Mouse (Mus musculus) liver, embryonic 12.5 days (tissue): ENCODE measurements at regions not wholly inside any gene's neighbourhood (a gene's known extent, or its start where the extent isn't known, plus 50 kb on each side); places are given as distances from the start of the nearest gene placed in this dataset.

Experiments
- ATAC-seq: fragments of 200-750 bp; cut with Nextera tagmentation; 2 replicates; pipeline ENCODE4 v1.8.0; 2017; ENCODE audit warnings: moderate number of reproducible peaks, mild to moderate bottlenecking, moderate library complexity
- H3K27ac ChIP-seq: fragments of 300-500 bp; sonication (generic); 2 replicates; pipeline ENCODE4 v1.5.1; 2016; ENCODE audit warnings: mild to moderate bottlenecking
- H3K27me3 ChIP-seq: fragments of 300-500 bp; sonication (generic); replicated peaks from 2 replicates; pipeline ENCODE4 v1.6.1; 2016; ENCODE audit warnings: mild to moderate bottlenecking, moderate library complexity
- H3K36me3 ChIP-seq: fragments of 300-500 bp; sonication (generic); 2 replicates; pipeline ENCODE4 v1.6.1; 2016; ENCODE audit warnings: mild to moderate bottlenecking, moderate library complexity
- H3K4me1 ChIP-seq: fragments of 300-500 bp; sonication (generic); 2 replicates; pipeline ENCODE4 v1.6.1; 2016
- H3K4me2 ChIP-seq: fragments of 300-500 bp; sonication (generic); 2 replicates; pipeline ENCODE4 v1.6.1; 2016; ENCODE audit warnings: mild to moderate bottlenecking, moderate library complexity
- H3K4me3 ChIP-seq: fragments of 300-500 bp; sonication (generic); 2 replicates; pipeline ENCODE4 v1.5.1; 2016; ENCODE audit warnings: mild to moderate bottlenecking, moderate library complexity
- H3K9ac ChIP-seq: fragments of 300-500 bp; sonication (generic); 2 replicates; pipeline ENCODE4 v1.6.1; 2016; ENCODE audit warnings: mild to moderate bottlenecking, moderate library complexity
- H3K9me3 ChIP-seq: fragments of 300-500 bp; sonication (generic); replicated peaks from 2 replicates; pipeline ENCODE4 v1.6.1; 2016; ENCODE audit warnings: mild to moderate bottlenecking, moderate library complexity
- WGBS: fragments of 180-500 bp; shearing (Covaris S2); methylation state at CpG from one replicate; pipeline ENCODE4 v1.1.7; 2016; ENCODE audit not compliant: insufficient replicate concordance; 5-methylcytosine and 5-hydroxymethylcytosine counted together

DNA sequence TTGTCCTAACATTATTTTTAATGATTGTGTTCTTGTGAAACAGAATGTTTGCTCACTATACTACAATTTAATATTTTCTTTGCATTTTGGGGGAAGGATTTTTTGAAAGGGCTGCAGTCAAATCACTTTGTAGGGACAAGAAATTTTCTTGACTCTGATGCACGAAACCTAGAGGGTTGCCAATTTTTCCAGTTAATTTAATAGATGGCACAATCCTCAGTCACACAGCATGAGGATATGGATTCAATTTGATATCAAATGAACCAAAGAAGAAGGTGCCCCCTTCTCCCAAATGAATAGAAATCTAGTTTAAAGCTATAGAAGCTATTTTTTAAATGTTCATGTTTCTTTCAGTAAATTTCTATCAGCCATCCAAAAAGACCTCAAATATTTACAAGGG is 544.3 kb upstream of the Rag2 start:
- Histone ChIP-seq H3K4me2 (no peak overlapping the region), H3K27me3 (no peaks in the 10 kb centered on the region), H3K36me3 (no peaks in the 10 kb centered on the region), H3K4me3 (no peak overlapping the region), H3K27ac (no peak overlapping the region), H3K9me3 (no peaks in the 10 kb centered on the region), H3K4me1 (no peaks in the 10 kb centered on the region), H3K9ac (no peak overlapping the region)
- ATAC-seq: no peak
- WGBS: 49% methylated on average over 1 of the region's 1 CpGs

DNA sequence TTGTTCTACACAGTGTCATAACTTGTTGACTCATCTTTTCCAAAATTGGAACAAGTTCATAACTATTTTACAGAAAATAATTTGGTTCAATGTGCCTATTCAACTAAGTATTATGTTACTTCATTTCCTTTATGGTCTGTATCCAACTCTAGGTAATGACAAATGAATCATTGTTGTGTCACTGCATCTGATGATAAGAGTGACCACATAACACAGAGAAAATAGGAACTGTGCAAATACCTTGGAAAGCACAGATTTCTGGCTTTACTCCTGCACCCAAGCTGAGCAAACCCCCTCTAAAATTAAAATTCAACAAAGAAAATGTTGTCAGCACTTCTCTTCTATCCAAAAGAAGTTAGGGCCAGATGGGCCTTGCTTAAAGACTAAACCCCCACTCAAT is 540.7 kb upstream of the Rag2 start:
- Histone ChIP-seq H3K36me3 (no peaks in the 10 kb centered on the region), H3K9me3 (no peaks in the 10 kb centered on the region), H3K9ac (no peak overlapping the region), H3K4me2 (no peak overlapping the region), H3K4me3 (no peak overlapping the region), H3K4me1 (no peaks in the 10 kb centered on the region), H3K27me3 (no peaks in the 10 kb centered on the region), H3K27ac (no peak overlapping the region)
- no peak for ATAC-seq

DNA sequence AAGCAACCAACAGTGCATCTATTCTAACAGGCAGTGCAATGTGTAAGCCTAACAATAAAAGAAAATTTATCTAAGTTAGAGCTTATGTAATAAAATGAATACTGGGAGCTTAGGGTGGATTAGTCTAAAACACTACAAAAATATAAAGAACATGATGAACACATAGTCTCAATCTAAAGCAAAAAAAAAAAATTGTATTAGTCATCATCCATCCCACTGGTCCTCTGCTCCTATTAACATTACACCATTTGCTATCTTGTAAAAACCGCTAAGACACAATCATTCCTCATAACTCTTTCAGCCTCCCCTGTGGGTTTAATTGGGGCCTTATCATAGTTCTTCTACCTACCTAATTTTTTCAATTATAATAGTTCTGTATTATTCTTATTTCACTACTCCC is 539.9 kb upstream of the Rag2 start:
- no peaks in the 10 kb centered on the region for H3K36me3 ChIP-seq
- H3K4me3 ChIP-seq: no peak overlapping the region
- H3K9me3 ChIP-seq: no peaks in the 10 kb centered on the region
- H3K27ac ChIP-seq: no peak overlapping the region
- H3K4me2 ChIP-seq: no peak overlapping the region
- H3K27me3 ChIP-seq: no peaks in the 10 kb centered on the region
- no peak for ATAC-seq
- no peaks in the 10 kb centered on the region for H3K4me1 ChIP-seq
- 60% methylated on average over 1 of the region's 1 CpGs for WGBS
- no peak overlapping the region for H3K9ac ChIP-seq

DNA sequence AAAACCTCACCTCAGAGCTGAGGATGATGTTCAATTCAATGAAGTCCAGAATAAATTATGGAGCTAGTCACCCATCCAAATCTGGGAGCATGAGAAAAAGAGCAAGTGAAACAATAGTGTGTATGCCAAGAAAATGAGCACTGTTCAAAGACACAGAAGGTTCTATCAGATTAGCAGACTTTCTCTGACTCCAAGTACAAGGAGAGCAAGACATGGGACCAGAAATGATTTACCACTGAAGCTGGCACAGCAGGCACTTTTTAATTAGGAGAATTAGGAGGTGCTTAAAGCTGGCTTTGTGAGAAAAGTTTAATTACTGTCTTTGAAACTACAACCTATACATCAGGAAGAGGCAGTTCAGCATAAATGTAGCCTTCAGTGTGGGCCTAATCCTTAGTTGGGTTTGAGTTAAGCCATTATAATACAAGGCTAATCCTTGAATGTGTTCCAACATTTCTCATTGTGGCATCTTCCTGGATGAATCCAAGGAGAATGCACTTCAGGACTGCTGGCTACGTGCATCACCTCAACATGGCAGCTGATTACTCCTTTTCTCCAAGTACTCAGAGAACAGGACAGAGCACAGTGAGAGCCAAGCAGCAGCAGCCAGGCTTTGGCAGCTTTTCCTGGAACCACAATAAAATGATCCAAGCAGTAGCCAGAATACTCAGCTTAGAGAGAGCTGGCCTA is 517.2 kb upstream of the Rag2 start:
- WGBS: 75% methylated on average over 1 of the region's 1 CpGs
- no peaks in the 10 kb centered on the region for H3K4me1 ChIP-seq
- no peak overlapping the region for H3K27ac ChIP-seq
- H3K4me3 ChIP-seq: no peak overlapping the region
- ATAC-seq: no peak
- H3K36me3 ChIP-seq: no peaks in the 10 kb centered on the region
- H3K27me3 ChIP-seq: no peaks in the 10 kb centered on the region
- no peaks in the 10 kb centered on the region for H3K9me3 ChIP-seq
- H3K4me2 ChIP-seq: no peak overlapping the region
- H3K9ac ChIP-seq: no peak overlapping the region

DNA sequence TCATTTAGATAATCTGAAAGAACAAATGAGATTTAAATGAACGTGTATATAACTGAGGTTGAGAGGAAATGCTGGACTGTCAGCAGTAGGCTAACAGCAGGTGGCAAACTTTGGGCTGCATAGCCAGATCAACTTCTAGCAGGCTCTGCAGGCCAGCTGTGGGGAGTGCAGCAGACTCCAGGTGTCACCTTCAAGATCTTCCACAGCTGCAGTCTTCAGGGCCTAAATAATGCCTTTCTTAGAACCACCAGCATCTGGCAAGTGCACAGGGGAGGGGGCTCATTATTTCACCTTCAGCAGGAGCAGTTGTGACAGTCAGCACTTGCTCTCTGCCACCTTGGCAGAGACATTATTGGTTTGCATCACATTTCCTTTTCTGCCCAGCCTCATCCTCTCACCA is 487.7 kb upstream of the Rag2 start:
- no peaks in the 10 kb centered on the region for H3K4me1 ChIP-seq
- 13% methylated on average over 1 of the region's 1 CpGs for WGBS
- H3K9ac ChIP-seq: no peak overlapping the region
- H3K4me2 ChIP-seq: no peak overlapping the region
- no peaks in the 10 kb centered on the region for H3K9me3 ChIP-seq
- no peak overlapping the region for H3K27ac ChIP-seq
- no peak for ATAC-seq
- H3K27me3 ChIP-seq: no peaks in the 10 kb centered on the region
- H3K4me3 ChIP-seq: no peak overlapping the region
- H3K36me3 ChIP-seq: no peaks in the 10 kb centered on the region

DNA sequence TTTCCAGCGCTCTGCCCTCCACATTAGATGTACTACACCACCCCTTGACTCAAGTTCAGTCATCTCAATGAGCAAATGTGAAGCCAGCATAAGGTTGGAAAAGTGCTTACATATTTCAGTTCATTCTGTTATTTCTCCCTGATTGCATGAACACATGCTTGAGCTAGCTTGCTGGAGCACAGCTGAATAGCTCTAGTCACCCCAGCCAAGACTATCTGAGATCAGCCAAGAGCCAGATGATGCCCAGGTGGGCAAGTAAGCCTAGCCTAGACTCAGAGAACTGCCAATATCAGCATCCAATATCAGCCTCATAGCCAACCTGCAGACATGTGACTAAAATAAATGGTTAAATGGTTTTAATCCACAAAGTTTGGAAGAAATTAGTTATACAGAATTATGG is 484.6 kb upstream of the Rag2 start:
- 83% methylated on average over 1 of the region's 1 CpGs for WGBS
- ATAC-seq: no peak
- Histone ChIP-seq H3K9ac (no peak overlapping the region), H3K9me3 (no peaks in the 10 kb centered on the region), H3K36me3 (no peaks in the 10 kb centered on the region), H3K27me3 (no peaks in the 10 kb centered on the region), H3K27ac (no peak overlapping the region), H3K4me3 (no peak overlapping the region), H3K4me2 (no peak overlapping the region), H3K4me1 (no peaks in the 10 kb centered on the region)

DNA sequence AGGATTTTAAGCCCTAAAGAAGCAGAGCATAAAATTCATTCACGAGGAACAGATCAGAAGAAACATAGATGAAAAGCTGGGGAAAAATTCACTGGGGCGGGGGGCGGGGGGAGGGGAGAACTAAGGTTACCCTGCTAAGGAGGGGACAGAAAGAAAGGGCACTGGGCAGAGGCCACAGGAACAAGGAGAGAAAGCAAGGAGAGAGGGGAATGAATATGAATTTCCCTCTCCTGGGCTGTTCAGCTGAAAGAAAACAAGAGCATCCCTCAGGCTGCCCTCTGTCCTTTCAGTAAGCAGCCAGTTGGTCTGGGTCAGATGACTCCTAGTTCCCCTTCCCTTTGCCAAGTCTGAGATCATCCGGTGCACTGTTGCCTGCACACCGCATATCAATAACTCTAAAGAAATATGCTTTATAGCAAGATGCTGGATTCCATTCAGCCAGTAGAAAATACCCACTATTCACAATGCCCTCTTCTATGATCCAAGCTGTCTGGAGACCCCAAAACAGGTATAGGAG is 467.7 kb upstream of the Rag2 start:
- Histone ChIP-seq H3K4me2 (no peak overlapping the region), H3K27ac (no peak overlapping the region), H3K9ac (no peak overlapping the region), H3K36me3 (no peaks in the 10 kb centered on the region), H3K27me3 (no peaks in the 10 kb centered on the region), H3K4me3 (no peak overlapping the region), H3K4me1 (no peaks in the 10 kb centered on the region), H3K9me3 (no peaks in the 10 kb centered on the region)
- ATAC-seq: no peak
- 69% methylated on average over 5 of the region's 5 CpGs for WGBS

DNA sequence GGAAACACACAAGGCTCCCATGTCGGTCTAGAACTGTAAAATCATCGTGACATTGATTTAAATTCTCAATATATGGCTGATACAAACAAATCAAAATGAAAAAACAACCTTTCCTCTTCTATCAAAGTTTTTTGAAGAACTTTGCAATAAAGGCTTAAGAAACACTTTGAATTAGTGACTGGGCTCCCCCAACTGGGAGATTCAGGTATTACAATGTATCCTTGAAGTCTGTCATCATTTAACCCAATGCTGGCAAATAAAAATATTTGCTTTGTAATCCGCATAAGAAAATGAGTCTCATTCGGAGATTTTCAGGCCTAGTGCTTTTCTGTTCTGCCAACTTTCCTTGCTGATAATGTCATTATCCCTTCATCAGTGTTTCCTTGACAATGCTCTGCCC is 465.2 kb upstream of the Rag2 start:
- no peaks in the 10 kb centered on the region for H3K4me1 ChIP-seq
- H3K27ac ChIP-seq: no peak overlapping the region
- no peaks in the 10 kb centered on the region for H3K27me3 ChIP-seq
- H3K9ac ChIP-seq: no peak overlapping the region
- H3K4me2 ChIP-seq: no peak overlapping the region
- H3K9me3 ChIP-seq: no peaks in the 10 kb centered on the region
- WGBS: 28% methylated on average over 4 of the region's 4 CpGs
- H3K36me3 ChIP-seq: no peaks in the 10 kb centered on the region
- no peak for ATAC-seq
- H3K4me3 ChIP-seq: no peak overlapping the region

DNA sequence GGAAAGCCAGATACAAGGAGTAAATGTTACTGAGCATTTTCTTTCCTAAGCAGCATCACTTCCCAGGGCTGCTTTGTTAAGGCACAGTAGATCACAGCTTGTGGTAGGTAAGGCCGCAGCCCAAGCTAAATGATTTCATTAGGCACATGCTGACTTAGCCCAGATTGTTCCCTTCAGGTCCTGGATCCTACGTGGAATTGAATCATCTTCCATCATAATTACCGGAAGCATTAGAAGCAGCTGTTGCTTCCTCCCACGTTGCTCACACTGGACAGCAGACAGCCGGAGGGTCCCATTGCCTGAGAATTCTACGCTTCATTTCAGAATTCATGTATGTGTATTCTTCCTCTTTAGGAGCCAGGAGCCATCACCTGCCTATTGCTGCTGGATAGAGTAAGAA is 458.6 kb upstream of the Rag2 start:
- no peak overlapping the region for H3K27ac ChIP-seq
- H3K9ac ChIP-seq: no peak overlapping the region
- no peaks in the 10 kb centered on the region for H3K4me1 ChIP-seq
- no peaks in the 10 kb centered on the region for H3K9me3 ChIP-seq
- no peak overlapping the region for H3K4me2 ChIP-seq
- no peaks in the 10 kb centered on the region for H3K36me3 ChIP-seq
- no peak for ATAC-seq
- 80% methylated on average over 6 of the region's 6 CpGs for WGBS
- no peaks in the 10 kb centered on the region for H3K27me3 ChIP-seq
- H3K4me3 ChIP-seq: no peak overlapping the region

DNA sequence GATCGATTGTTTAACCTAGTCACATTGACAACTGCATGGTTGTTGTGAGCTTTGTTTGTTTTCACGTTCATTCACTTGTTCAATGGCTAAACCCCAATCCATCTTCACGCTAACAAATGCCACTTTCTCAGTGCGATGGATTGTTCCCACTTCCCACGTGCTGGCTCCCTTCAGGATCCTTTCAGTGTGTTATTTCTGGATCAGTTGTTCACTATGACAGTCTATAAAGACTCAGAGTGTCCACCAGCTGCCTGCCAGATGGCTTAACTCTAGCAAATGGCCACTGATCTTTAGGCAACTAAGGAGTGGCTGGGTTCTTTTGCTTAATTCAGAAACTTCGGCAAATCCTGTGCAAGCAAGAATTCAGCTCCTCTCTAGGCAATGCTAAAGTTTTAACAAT is 451.7 kb upstream of the Rag2 start:
- ATAC-seq: no peak
- WGBS: 63% methylated on average over 6 of the region's 6 CpGs
- H3K4me1 ChIP-seq: no peaks in the 10 kb centered on the region

DNA sequence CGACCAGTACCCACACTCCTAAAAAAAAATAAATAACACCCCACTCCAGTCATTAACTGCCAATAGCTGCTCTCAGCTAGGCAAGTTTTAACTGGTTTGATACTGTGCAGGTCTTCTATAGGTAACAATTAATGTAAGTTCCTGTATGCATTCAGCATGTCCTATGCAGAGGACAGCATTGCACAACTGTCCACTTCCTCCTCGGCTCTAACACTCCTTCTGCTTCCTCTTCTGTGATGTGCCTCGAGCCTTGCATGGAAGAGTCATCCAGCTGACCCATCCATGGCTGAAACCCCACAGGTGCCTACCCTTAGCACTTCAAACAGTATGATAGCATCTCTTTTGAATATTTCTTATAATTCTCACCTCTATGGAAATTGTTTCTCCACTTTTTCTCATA is 449.4 kb upstream of the Rag2 start:
- Histone ChIP-seq H3K36me3 (no peaks in the 10 kb centered on the region), H3K4me3 (no peak overlapping the region), H3K9me3 (no peaks in the 10 kb centered on the region), H3K9ac (no peak overlapping the region), H3K27ac (no peak overlapping the region), H3K4me1 (no peaks in the 10 kb centered on the region), H3K27me3 (no peaks in the 10 kb centered on the region), H3K4me2 (no peak overlapping the region)
- WGBS: 40% methylated on average over 3 of the region's 3 CpGs
- no peak for ATAC-seq

More for the DNA sequence above, 451.7 kb upstream of the Rag2 start:
- Histone ChIP-seq H3K27me3 (no peaks in the 10 kb centered on the region), H3K4me2 (no peak overlapping the region), H3K9me3 (no peaks in the 10 kb centered on the region), H3K36me3 (no peaks in the 10 kb centered on the region), H3K27ac (no peak overlapping the region), H3K4me3 (no peak overlapping the region), H3K9ac (no peak overlapping the region)

DNA sequence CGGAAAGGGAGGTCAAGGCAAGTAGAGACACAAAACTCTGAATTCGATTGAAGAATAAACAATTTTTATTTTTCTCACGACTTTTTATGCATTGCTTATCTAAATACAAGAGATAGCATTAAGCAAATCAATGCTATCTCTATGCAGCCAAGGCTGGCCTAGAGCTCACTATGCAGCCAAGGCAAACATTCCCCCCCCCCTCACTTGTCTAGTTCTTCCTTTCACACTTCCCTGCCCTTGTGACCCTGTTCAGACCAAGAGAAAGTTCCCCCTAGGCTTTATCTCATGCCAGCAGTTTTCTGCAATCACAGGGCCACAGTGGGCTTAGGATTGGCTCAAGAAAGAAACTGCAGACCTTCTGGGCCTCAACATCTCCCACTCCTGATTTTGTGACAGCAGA is 417.9 kb upstream of the Rag2 start:
- Histone ChIP-seq H3K9ac (no peak overlapping the region), H3K4me1 (no peaks in the 10 kb centered on the region), H3K9me3 (no peaks in the 10 kb centered on the region), H3K4me3 (no peak overlapping the region), H3K36me3 (no peaks in the 10 kb centered on the region), H3K27ac (no peak overlapping the region), H3K27me3 (no peaks in the 10 kb centered on the region), H3K4me2 (no peak overlapping the region)
- WGBS: 57% methylated on average over 3 of the region's 3 CpGs
- ATAC-seq: no peak

DNA sequence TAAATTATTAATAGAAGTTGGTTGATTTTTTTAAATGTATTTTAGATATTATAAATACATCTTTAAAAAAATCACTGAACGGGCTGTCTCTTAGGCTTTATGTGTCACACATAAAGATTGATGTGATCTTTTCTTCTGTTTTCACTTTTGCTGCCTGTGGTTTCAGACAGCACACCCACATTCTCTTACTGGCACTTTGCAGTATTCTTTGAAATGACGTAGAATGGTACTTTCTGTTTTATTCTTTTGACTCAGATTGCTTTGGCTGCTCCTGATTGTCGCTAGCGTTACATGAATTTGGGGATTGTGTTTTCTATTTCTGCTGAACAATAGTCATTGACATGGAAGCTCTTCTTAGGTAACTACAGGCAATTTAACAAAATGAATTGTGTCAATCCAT is 415.4 kb upstream of the Rag2 start:
- Histone ChIP-seq H3K4me1 (no peaks in the 10 kb centered on the region), H3K4me3 (no peak overlapping the region), H3K9ac (no peak overlapping the region), H3K9me3 (no peaks in the 10 kb centered on the region), H3K27ac (no peak overlapping the region), H3K4me2 (no peak overlapping the region), H3K36me3 (no peaks in the 10 kb centered on the region), H3K27me3 (no peaks in the 10 kb centered on the region)
- 78% methylated on average over 4 of the region's 4 CpGs for WGBS
- ATAC-seq: no peak
